Mouse (Mus musculus) stomach, embryonic 14.5 days (tissue): ENCODE results near the gene Ephb2. TPM values are rescaled to one million over a fixed set of nuclear protein-coding genes. Genes with fewer than 3 reads are reported as not detected.

Source experiments
- ATAC-seq: fragments of 200-750 bp; cut with Nextera tagmentation; 2 replicates; pipeline ENCODE4 v1.8.0; 2017; ENCODE audit warnings: low read depth, moderate TSS enrichment; ENCODE audit not compliant: insufficient number of reproducible peaks, insufficient read depth, low FRiP score
- H3K27ac ChIP-seq: fragments of 300-500 bp; sonication (generic); 2 replicates; pipeline ENCODE4 v1.5.1; 2014; ENCODE audit warnings: mild to moderate bottlenecking, low read length, moderate library complexity, mixed read lengths
- H3K27me3 ChIP-seq: fragments of 300-500 bp; sonication (generic); 2 replicates; pipeline ENCODE4 v1.6.1; 2014; ENCODE audit warnings: low read length, control low read depth, mixed read lengths; ENCODE audit not compliant: control insufficient read depth, insufficient read depth
- H3K36me3 ChIP-seq: fragments of 300-500 bp; sonication (generic); 2 replicates; pipeline ENCODE4 v1.6.1; 2014; ENCODE audit warnings: mild to moderate bottlenecking, control low read depth, low read length, moderate library complexity, mixed read lengths; ENCODE audit not compliant: control insufficient read depth, insufficient read depth
- H3K4me1 ChIP-seq: fragments of 300-500 bp; sonication (generic); 2 replicates; pipeline ENCODE4 v1.6.1; 2014; ENCODE audit warnings: low read length, control low read depth, mixed read lengths; ENCODE audit not compliant: control insufficient read depth, insufficient read depth
- H3K4me2 ChIP-seq: fragments of 300-500 bp; sonication (generic); replicated peaks from 2 replicates; pipeline ENCODE4 v1.6.1; 2014; ENCODE audit warnings: low read depth, low read length, control low read depth
- H3K4me3 ChIP-seq: fragments of 300-500 bp; sonication (generic); 2 replicates; pipeline ENCODE4 v1.5.1; 2014; ENCODE audit warnings: low read depth, low read length, control low read depth
- H3K9ac ChIP-seq: fragments of 300-500 bp; sonication (generic); replicated peaks from 2 replicates; pipeline ENCODE4 v1.6.1; 2014; ENCODE audit warnings: low read depth, mild to moderate bottlenecking, control low read depth, low read length, moderate library complexity, mixed read lengths
- H3K9me3 ChIP-seq: fragments of 300-500 bp; sonication (generic); 2 replicates; pipeline ENCODE4 v1.6.1; 2016; ENCODE audit warnings: low read depth, low read length, control low read depth; ENCODE audit not compliant: control insufficient read depth
- WGBS: fragments of 180-500 bp; shearing (Covaris S2); extraction: QIAGEN DNeasy Blood & Tissue Kit; methylation state at CpG from one replicate; pipeline ENCODE4 v1.1.7; 2014; 5-methylcytosine and 5-hydroxymethylcytosine counted together
- microRNA-seq: library from miRNA; unstranded; fragments of <30 nt; microRNA quantifications from one replicate; pipeline ENCODE4, GENCODE M21; 2016
- polyA plus RNA-seq: library from polyadenylated mRNA; unstranded; fragments of >200 nt; fragmentation: Nextera tagmentation; extraction: Ambion mirVana; gene quantifications from 2 replicates; pipeline ENCODE4 v1.2.1, GENCODE M21; 2014

The Ephb2 gene
- polyA plus RNA-seq, 1 experiment from 2014 or later: 7.6 TPM

DNA sequence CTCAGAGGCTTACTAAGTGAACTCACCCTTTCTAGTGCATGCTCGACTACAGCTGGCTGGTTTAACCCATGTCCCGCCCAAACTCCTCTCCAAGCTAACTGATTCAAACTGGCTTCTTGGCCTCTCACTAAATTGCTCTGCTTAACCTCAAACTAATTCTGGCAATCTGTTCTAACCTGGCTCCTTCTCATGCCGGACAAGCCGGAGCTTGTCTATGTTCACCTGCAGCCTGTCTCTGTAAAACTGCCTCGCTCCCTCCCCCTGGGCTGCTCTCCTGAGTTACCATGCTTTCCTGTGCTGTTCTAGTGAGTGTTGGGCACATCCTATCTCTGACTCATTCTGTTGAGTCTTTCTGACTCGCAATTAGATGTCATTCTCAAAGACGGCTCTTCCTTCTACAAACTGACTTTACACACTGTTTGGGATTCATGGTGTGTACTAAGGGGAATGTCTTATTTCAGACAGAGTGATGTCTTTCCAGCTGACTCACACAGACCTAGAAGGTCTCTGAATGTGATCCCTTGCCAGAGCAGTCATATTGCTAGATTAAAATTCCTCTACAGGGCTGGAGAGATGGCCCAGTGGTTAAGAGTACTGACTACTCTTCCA is 237.4 kb downstream of the Ephb2 start:
- H3K9me3 ChIP-seq: no peaks in the 10 kb centered on the region
- no peaks in the 10 kb centered on the region for H3K27me3 ChIP-seq
- ATAC-seq: no peak
- no peak overlapping the region for H3K4me3 ChIP-seq
- H3K9ac ChIP-seq: no peak overlapping the region
- H3K36me3 ChIP-seq: no peaks in the 10 kb centered on the region
- no peak overlapping the region for H3K4me2 ChIP-seq
- peaks cover 11% of the 10 kb centered on the region; the same call in 1 of the 2 replicates for H3K4me1 ChIP-seq
- no peak overlapping the region for H3K27ac ChIP-seq
- WGBS: 84% methylated on average over 7 of the region's 7 CpGs

Small RNAs within 50 kb of the gene (microRNA-seq; reads per million reads assigned to microRNA genes)
- not detected for gene Gm22180

Other genes with a start within 250 kb of the Ephb2 start
- 52.7 and 55.6 TPM in 2 replicates for gene Kdm1a, start 233.3 kb downstream of the Ephb2 start, polyA plus RNA-seq
- not detected in 2 replicates for gene Tex46, start 225.6 kb downstream of the Ephb2 start, polyA plus RNA-seq
- gene Lactbl1, start 213.4 kb downstream of the Ephb2 start, polyA plus RNA-seq: 0.10 TPM in 1 of 2 replicates, not detected in the other
- 68.5 and 71.1 TPM in 2 replicates for gene C1qb, start 50.2 kb upstream of the Ephb2 start, polyA plus RNA-seq
- gene C1qc, start 57.1 kb upstream of the Ephb2 start, polyA plus RNA-seq: 33.6 and 34.2 TPM in 2 replicates
- gene C1qa, start 62.8 kb upstream of the Ephb2 start, polyA plus RNA-seq: 34.5 and 41.5 TPM in 2 replicates
- 0.52 and 0.59 TPM in 2 replicates for gene Epha8, start 120.8 kb upstream of the Ephb2 start, polyA plus RNA-seq
- 4.4 and 4.7 TPM in 2 replicates for gene Zbtb40, start 212.8 kb upstream of the Ephb2 start, polyA plus RNA-seq